Mouse (Mus musculus) macrophage (primary cell): ENCODE data around the gene Galc. TPM values are rescaled to one million over a fixed set of nuclear protein-coding genes. Genes with fewer than 3 reads are reported as not detected.
A peak's percentile ranks its signal among the peaks of the same experiment; 100 is the strongest.

Experiments used
- H3K27ac ChIP-seq: fragments of 350-480 bp; formaldehyde crosslinking; 2 replicates; pipeline ENCODE4 v1.9.0; 2021
- H3K36me3 ChIP-seq: fragments of 350-480 bp; formaldehyde crosslinking; 2 replicates; pipeline ENCODE4 v1.9.0; 2021; ENCODE audit errors: inconsistent target
- H3K4me3 ChIP-seq: fragments of 350-480 bp; formaldehyde crosslinking; 2 replicates; pipeline ENCODE4 v1.9.0; 2021; ENCODE audit errors: inconsistent target
- H3K79me2 ChIP-seq: fragments of 350-480 bp; formaldehyde crosslinking; 2 replicates; pipeline ENCODE4 v1.9.0; 2021; ENCODE audit errors: inconsistent target
- WGBS: methylation state at CpG from one replicate; pipeline ENCODE4 v1.1.7; 2026; ENCODE audit warnings: inconsistent platforms; ENCODE audit not compliant: missing documents; 5-methylcytosine and 5-hydroxymethylcytosine counted together
- polyA plus RNA-seq: library from polyadenylated mRNA; stranded (reverse); fragments of 250-400 nt; gene quantifications from 3 replicates; pipeline ENCODE4 v1.2.4, GENCODE M21; 2018; ENCODE audit warnings: inconsistent platforms
- total RNA-seq, 78 experiments: library from RNA; depleted of rRNA; stranded (reverse); fragments of 250-400 nt; gene quantifications; 1 replicate in 9 of 78; 2 replicates in 24 of 78; 3 replicates in 43 of 78; 4 replicates in 2 of 78; pipeline ENCODE4 v1.2.4; 2018; ENCODE audit warnings: inconsistent platforms in 56 of 78

The Galc gene
- 100 to 1,000 TPM in 22 of 26 experiments, 10 to 100 TPM in 4; 19.2 to 310 (median 194) TPM for total RNA-seq (2018; cell fraction: chromatin; rRNA removed)
- 100 to 1,000 TPM in 10 of 26 experiments, 10 to 100 TPM in 16; 26.4 to 197 (median 74.6) TPM for total RNA-seq (2018; cell fraction: cytosol; rRNA removed)
- total RNA-seq (2018; cell fraction: nucleus; rRNA removed) = 100 to 1,000 TPM in 21 of 26 experiments, 10 to 100 TPM in 5; 37.1 to 352 (median 156) TPM
- polyA plus RNA-seq = 80.9 to 133 TPM (median 112 TPM) in 3 replicates

- H3K36me3 ChIP-seq = peaks cover 7% of the 10 kb centered on the region; the same call in 1 of the 2 replicates
- peak within 1 kb of the TSS; percentile 69 for H3K4me3 ChIP-seq
- under 1% methylated on average over 55 of the region's 76 CpGs for WGBS
- peaks cover 47% of the 10 kb centered on the region for H3K79me2 ChIP-seq
- peak within 1 kb of the TSS; percentile 71 for H3K27ac ChIP-seq
These were observed at the start of gene Galc for GRCm38 (mm10) chr12:98258845-98259517. TSS of gene Galc (minus strand) at chr12:98259459.

DNA sequence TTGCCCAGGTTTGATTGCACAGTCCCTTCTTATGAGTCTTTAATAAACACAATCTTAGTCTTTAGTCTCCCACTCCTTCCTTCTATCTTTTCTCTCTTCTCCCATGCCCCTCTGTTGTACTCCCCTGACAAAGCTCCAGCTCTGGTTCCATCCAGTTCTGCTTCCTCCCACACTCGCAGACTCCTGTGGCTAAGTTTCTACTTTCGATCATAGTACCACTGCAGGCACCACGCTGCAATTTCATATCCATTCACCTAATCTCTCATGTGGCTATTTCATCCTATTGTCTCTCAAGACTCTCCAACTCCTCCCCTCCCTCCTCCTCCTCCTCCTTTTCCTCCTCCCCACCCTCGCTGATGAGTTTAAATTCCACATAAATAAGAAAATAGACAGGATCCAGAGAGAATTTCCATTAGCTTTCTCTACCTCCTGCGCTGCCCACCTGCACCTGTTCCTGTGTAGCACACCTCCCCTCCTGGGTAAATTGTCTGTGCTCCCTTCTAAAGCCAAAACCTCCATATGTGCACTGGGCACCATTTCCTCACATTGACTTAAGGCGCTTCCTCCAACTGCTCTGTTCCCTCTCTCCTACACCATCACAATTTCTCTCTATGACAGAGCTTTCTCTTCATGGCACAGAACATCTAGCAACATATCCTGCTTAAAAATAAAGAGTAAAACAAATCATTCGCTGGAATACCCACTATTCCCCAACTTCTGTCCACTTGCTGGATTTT is 48.1 kb upstream of the Galc start:
- Histone ChIP-seq H3K4me3 (no peak overlapping the region), H3K79me2 (no peaks in the 10 kb centered on the region), H3K36me3 (no peaks in the 10 kb centered on the region), H3K27ac (no peak overlapping the region)
- 89% methylated on average over 7 of the region's 7 CpGs for WGBS

- no peaks in the 10 kb centered on the region for H3K79me2 ChIP-seq
- no peak overlapping the region for H3K4me3 ChIP-seq
- 100% methylated on average over 1 of the region's 1 CpGs for WGBS
- H3K27ac ChIP-seq = no peak overlapping the region
- H3K36me3 ChIP-seq = no peaks in the 10 kb centered on the region
These were observed 43.8 kb upstream of the Galc start for GRCm38 (mm10) chr12:98303013-98303412.

DNA sequence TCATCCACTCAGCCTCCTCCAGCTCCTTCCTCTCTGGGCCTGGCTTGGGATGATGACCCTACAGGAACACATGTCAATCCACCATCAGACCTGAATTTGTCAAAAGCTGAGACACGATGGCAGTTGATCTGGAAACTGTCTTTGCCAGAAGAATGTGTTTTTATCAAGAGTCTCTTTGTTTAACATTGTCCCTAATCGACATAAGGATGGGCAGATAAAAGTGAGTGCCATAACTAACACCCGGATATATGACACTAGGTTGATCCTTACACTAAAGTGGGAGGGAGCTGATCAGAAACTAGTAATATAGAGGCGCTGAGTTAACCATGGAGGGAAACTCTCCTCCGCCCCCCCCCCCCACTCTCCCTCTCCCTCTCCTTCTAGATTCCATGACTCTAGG is 42.7 kb upstream of the Galc start:
- H3K27ac ChIP-seq = no peak overlapping the region
- 95% methylated on average over 4 of the region's 5 CpGs for WGBS
- H3K79me2 ChIP-seq = no peaks in the 10 kb centered on the region
- no peaks in the 10 kb centered on the region for H3K36me3 ChIP-seq
- no peak overlapping the region for H3K4me3 ChIP-seq

GRCm38 (mm10) chr12:98294241-98294640 is 35.0 kb upstream of the Galc start:
- no peak overlapping the region for H3K4me3 ChIP-seq
- 100% methylated on average over 2 of the region's 2 CpGs for WGBS
- no peaks in the 10 kb centered on the region for H3K36me3 ChIP-seq

DNA sequence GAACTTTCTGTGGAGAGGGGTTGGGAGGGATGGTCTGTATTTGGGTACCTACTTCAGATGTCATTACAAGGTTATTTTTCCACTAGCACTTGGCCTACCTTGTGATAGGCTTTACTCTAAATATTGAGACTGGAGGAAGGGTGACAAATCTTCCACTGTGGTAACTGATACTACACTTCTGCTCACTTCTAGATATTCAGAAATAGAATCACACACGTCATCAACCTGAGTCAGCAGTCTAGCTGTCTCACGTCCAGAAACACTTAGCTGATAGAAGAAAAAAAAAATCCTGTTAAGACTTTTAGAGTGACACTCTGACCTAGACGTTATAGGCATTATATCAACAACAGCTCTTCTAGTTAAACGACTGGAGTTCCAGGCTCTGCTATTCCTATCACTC is 33.0 kb upstream of the Galc start:
- Histone ChIP-seq H3K4me3 (no peak overlapping the region), H3K36me3 (no peaks in the 10 kb centered on the region), H3K79me2 (no peaks in the 10 kb centered on the region), H3K27ac (peak overlapping the region; percentile 73)
- 45% methylated on average over 4 of the region's 4 CpGs for WGBS

More at GRCm38 (mm10) chr12:98294241-98294640, 35.0 kb upstream of the Galc start:
- Histone ChIP-seq H3K79me2 (no peaks in the 10 kb centered on the region), H3K27ac (no peak overlapping the region)

- 40% methylated on average over 3 of the region's 3 CpGs for WGBS
These were observed 31.2 kb upstream of the Galc start for GRCm38 (mm10) chr12:98290475-98290874.

DNA sequence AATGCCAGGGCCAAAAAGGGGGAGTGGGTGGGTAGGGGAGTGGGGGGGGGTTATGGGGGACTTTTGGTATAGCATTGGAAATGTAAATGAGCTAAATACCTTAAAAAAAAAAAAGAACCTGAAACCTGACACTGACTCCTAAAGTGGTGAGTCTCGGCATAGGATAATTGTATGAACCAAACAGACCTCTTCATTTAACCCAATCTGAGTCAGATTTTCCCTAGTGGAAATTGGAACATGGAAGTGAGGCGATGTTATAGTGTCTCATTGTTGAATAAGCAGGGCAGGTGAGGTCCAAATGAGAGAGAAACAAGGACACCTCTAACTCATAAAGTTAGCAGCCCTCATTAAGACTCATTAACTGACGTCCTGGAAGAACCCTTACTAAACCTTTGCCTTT is 25.2 kb upstream of the Galc start:
- H3K36me3 ChIP-seq = no peaks in the 10 kb centered on the region
- WGBS = 94% methylated on average over 3 of the region's 3 CpGs
- H3K4me3 ChIP-seq = no peak overlapping the region
- H3K79me2 ChIP-seq = no peaks in the 10 kb centered on the region
- no peak overlapping the region for H3K27ac ChIP-seq

More at GRCm38 (mm10) chr12:98290475-98290874, 31.2 kb upstream of the Galc start:
- Histone ChIP-seq H3K4me3 (no peak overlapping the region), H3K79me2 (no peaks in the 10 kb centered on the region), H3K36me3 (no peaks in the 10 kb centered on the region), H3K27ac (peak overlapping the region; percentile 73)

- Histone ChIP-seq H3K79me2 (no peaks in the 10 kb centered on the region), H3K27ac (peak overlapping the region; percentile 96), H3K4me3 (no peak overlapping the region), H3K36me3 (no peaks in the 10 kb centered on the region)
- WGBS = 11% methylated on average over 3 of the region's 3 CpGs
These were observed 24.2 kb upstream of the Galc start for GRCm38 (mm10) chr12:98283487-98283860.

GRCm38 (mm10) chr12:98282776-98283486 is 23.7 kb upstream of the Galc start:
- Histone ChIP-seq H3K27ac (peak overlapping the region; percentile 96), H3K79me2 (no peaks in the 10 kb centered on the region), H3K4me3 (no peak overlapping the region), H3K36me3 (no peaks in the 10 kb centered on the region)
- WGBS = 53% methylated on average over 14 of the region's 14 CpGs

DNA sequence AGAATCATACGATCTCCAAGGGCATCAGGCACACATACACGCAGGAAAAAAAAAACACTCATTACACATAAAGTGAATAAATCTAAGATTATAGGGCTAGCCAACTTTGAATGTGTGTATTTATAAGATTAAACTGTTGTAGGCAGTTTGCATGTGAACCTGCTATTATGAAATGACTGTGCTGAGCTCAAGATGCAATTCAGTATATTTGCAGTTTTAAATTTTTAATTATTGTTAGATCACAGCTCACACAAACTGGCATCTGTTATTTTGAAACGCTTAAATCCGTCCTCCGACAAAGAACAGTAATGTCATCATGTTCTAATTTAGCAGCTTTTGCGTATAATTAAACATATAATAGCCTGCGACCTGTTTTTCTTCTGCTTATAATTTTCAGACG is 21.7 kb upstream of the Galc start:
- Histone ChIP-seq H3K79me2 (peaks cover 9% of the 10 kb centered on the region; the same call in 1 of the 2 replicates), H3K4me3 (no peak overlapping the region), H3K27ac (no peak overlapping the region), H3K36me3 (peaks cover 7% of the 10 kb centered on the region)
- 82% methylated on average over 8 of the region's 8 CpGs for WGBS

DNA sequence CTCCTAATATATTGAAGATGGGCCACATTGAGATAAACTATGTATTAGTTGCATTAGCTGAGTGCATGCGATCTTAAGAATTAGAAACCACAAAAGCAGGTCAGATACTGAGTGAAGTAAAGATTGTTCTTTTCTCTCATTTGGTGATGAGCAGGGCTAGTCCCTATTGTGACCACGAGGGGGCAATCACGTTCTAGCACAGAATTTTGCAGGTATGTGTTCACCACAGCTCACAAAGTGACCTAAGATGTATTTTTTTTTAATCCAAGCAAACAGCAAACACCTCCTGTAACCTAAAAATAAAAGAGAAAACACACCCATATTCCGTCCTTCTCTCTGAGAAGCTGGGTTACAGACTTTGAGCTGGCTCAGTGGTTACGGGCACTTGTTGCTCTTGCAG is 21.3 kb upstream of the Galc start:
- 28% methylated on average over 5 of the region's 5 CpGs for WGBS
- H3K36me3 ChIP-seq = peaks cover 12% of the 10 kb centered on the region
- no peak overlapping the region for H3K4me3 ChIP-seq

GRCm38 (mm10) chr12:98272433-98272832 is 13.2 kb upstream of the Galc start:
- Histone ChIP-seq H3K79me2 (peaks cover 83% of the 10 kb centered on the region), H3K27ac (no peak overlapping the region), H3K4me3 (no peak overlapping the region), H3K36me3 (peaks cover 25% of the 10 kb centered on the region)
- 93% methylated on average over 7 of the region's 7 CpGs for WGBS

More for the DNA sequence above, 21.3 kb upstream of the Galc start:
- Histone ChIP-seq H3K79me2 (peaks cover 13% of the 10 kb centered on the region; the same call in 1 of the 2 replicates), H3K27ac (no peak overlapping the region)

DNA sequence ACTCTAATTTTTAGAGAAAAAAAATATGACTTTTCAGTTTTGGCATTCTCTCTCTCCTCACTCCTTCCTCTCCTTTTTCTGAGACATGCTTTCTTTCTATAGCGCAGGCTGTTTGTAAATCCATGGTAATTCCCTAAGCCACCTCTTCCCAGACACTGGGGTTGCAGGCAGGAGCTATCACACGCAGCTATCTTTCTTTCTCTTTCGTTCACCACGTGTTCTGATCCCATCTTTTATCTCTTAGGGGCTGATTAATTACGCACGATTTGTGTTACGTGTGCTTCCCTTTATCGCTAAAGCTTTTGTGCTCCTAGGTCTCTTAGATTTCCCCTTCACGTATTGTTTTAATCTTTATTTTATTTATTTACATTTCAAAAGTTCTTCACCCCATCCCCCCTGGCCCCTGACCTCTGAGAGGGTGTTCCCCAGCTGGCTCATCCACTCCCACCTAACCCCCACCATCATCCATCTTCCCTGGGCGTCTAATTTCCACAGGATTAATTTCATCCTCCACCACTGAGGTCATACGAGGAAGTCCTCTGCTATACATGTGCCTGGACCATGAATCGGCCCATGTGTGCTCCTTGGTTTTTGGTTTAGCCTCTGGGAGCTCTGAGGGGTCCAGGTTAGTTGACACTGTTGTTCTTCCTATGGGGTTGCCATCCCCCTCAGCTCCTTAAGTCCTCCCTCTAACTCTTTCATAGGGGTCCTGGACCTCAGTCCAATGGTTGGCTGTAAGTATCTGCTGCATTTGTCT is 11.7 kb upstream of the Galc start:
- WGBS = 20% methylated on average over 11 of the region's 12 CpGs
- peaks cover 74% of the 10 kb centered on the region for H3K79me2 ChIP-seq
- peak overlapping the region; percentile 70 for H3K27ac ChIP-seq
- peaks cover 18% of the 10 kb centered on the region for H3K36me3 ChIP-seq
- peak overlapping the region; percentile 53 for H3K4me3 ChIP-seq
